Mouse (Mus musculus): Measurements from ENCODE around the gene Mpdu1. TPM values are rescaled to one million over a fixed set of nuclear protein-coding genes. Genes with fewer than 3 reads are reported as not detected.

Mpdu1 gene
- 10 to 100 TPM; 78.8 to 82.1 TPM for polyA plus RNA-seq (2017; shearing (Covaris generic))

DNA sequence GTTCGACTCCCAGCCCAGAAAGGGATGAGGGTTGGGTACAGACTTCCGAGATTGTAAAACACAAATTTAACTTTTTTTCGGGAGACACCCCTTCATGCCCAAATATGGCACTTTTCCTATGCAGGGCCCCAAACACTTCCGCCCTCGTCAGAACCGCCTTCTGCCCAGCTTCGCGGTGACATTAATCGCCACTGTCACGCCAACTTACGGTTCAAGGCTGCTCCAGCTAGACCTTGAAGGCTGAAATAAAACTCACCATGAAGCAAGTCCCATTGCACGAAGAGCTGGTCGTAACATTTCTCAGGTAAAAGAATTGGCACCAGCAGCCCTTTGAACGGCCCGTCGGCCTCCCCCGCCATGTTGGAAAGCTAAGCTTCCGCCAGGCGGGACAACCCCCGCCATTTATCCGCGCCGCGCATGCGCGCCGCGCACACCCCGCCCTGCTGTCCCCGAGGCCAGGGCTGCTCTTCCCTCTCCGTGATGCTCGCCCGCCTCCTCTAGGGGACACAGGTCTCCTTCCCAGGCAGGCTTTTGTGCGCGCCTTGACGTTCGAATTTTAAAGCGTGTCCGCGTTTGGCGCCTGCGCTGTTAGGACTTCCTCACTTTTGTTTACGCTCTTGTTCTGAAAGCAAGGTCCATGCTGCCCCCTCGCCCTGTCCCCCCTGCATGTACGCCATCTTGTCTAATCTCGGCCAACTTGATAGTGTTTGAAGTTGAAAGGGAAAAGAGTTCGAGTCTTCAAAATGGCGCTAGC, at the start of gene Mpdu1:
Gene Mpdu1 (minus strand): TSS at position 430 of the 754 bp plus-strand sequence.

DNA sequence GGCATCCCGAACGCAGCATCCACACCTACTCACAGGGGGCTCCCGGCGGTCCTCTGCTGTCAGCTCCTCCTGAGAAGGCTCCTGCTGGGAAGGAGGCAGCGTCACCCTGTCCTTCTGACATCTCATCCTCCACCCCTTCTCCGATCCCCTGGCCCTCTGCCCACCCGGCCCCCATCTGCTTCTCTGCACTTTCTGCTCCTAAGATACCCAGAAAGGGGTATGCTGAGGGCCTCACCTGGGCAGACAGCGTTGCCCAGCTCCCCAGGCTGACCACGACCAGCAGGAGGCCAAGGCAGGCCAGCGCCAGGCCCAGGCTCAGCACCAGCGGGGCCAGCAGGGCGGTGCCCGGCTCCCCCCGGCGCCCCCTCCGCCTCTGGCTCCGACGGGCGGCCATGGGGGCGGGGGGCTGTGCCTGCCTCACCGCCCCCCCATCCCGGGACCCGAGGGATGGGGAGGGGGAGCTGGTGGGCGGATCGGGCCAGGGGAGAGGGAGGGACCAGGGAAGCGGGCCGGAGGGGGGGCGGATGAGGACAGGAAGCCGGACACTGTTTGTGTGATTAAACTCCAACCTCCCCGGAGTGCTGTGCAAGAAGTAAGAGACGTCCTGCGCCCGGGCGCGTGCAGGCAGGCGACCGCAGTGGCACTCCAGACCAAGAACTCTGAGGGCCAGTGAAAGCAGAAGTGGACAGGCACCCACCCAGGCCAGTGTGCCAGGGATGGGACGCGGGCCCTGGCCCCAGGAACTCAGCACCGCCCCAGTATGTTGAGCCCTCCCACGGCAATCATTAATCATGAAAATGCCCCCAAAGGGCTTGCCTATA, 33.1 kb upstream of the Mpdu1 start, which contains the start of the genes Tnfsf12 and Tnfsfm13:
Gene Tnfsf12 (minus strand): TSS at position 489 of the 821 bp plus-strand sequence.
Gene Tnfsfm13 (minus strand): TSS at position 738 of the 821 bp plus-strand sequence.

DNA sequence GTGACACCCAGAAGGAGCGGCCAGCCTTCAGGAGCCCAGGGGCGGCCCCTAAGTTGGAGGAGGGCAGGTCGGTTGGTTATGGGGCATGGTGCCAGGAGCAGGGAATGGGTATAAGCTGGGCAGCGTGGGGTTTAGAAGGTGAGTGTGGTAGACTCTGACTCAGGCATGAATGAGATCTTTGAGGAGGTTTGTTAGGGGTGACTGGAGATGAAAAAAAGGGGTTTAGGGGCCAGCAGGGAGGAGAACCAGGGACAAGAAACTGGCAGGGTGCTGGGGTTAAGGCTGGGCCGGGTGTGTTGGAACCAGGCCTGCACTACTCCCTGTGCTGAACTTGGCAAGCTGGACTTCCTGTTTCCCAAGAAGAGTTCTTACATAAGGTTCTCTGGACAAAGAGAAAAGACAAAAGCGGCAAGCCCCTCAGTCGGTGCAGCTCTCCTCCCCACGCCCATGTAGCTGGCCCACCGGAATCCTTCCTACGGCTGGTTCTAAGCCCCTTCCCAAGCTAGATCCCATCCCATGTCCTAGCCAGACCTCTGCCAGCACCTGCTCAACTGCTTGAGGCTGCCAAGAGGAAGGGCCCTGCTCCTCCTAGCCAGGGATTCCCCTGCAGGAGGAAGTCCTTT, 23.2 kb upstream of the Mpdu1 start, which contains the start of gene Tnfsf13:
Gene Tnfsf13 (minus strand): TSS at position 259 of the 623 bp plus-strand sequence.

DNA sequence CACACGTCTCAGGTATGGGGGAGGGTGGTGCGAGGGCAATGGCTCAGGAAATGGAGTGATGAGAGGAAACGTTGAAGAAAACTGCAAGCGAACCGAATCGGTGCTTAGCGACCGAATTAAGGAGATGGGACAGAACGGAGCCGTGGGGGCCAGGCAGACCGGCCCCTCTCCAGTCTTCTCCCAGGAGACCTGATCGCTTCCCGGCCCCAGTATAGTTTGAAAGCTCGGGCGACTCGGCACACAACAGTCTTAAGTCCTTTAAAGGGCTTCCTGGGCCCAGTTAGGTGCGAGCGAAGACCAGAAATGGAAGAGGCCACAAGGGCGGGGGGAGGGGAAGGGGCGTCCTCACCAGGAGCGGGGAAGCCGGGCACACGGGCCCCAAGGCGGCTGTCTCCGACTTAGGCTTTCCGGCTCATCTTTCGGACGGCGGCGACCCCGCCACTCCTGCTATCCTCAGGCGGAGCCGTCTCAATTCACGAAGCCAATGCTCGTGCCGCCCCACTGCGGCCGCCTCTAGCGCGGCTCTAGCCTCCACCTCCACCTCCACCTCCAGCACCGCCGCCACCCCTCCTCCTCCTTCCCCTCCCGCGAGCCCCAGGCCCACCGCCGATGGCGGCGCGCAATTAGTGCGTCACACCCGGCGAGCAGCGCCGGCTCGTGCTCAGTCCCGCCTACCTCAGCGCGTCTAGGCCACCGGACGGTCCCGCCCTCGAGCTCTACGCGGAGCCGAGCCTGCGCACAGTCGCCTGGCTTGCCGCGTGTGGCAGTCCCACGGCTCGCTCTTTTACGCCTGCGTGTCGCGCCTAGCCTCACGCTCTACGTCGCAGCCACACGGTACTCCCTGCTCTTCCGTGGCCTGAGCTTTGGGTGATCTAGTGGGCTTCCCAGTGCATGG, 19.1 kb upstream of the Mpdu1 start, which contains the start of gene Senp3:
Gene Senp3 (minus strand): TSS at position 771 of the 895 bp plus-strand sequence.

DNA sequence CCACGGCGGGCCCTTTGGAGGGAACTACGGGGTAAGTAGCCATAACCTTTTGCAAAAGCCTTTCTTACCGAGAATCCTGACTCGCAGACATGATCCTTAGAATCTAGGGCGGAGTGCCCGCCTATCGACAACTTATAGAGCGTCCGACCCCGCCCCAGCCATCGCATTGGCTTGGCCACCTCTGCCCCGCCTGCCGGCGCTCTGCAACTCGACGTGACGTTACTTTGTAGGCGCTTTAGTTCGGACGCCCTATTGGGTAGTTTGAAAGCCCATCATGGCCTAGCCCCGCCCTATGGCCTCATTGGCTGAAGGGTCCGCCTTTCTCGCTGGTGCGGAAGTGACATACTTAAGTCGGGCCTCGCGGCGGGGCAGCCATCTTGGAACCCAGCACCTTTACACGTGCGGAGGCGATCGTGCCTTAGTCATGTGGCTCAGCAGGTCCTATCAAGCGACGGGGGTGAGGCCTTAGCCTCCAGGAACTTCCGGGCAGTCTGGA, 9.8 kb upstream of the Mpdu1 start, which contains the start of gene Eif4a1:
Gene Eif4a1 (minus strand): TSS at position 213 of the 496 bp plus-strand sequence.

DNA sequence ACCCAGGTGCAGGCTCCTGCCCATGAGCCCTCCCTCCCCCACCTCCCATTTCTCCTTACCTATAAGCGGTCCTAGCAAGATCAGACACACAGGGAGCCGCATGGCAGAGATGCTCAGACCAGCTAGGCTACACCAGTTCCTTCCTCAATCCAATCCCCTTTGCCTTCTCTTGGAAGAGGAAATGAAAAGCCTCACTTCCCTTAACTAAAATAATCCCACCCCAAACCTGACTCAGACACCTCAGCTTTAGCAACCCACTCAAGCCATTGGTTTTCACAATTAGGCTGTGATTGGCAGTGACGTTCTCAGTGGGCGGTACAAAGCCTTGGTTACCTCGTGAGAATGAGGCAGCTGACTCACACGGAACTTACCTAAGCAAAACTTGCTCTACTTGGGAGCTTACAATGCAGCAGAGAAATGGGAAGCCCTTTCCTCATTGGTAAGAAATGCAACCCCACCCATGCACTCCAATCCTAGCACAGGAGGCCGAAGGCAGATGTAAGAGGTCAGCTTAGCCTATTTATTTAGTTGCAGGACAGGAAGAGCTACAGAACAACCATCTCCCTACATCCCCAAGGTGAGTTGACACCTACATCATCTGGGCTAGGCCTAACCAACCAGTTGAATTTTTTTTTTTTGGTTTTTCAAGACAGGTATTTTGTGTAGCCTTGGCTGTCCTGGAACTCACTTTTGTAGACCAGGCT, 3.7 kb upstream of the Mpdu1 start, which contains the start of gene Cd68:
Gene Cd68 (minus strand): TSS at position 193 of the 704 bp plus-strand sequence.

DNA sequence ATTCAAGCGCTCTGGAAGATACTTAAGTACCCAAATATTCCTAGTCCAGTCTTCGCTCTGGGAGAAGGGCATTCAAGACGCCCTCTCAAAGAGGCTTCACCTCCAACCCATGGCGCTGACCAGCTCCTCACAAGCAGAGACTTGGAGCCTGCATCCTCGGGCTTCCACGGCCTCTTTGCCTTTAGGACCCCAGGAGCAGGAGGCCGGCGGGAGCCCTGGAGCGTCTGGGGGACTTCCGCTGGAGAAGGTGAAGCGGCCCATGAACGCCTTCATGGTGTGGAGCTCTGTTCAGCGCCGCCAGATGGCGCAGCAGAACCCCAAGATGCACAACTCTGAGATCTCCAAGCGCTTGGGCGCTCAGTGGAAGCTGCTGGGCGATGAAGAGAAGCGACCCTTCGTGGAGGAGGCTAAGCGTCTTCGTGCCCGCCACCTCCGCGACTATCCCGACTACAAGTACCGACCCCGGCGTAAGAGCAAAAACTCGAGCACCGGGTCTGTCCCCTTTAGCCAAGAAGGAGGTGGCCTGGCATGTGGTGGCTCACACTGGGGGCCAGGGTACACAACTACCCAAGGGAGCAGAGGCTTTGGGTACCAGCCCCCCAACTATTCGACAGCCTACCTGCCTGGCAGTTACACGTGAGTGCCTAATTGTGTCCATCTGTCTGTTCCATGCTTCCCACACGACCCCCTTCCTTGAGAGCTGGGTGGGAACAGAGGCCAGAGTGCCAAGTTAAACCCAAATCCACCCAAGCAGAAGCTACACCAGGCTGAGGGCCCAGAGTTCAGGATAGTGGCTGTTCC, 7.0 kb downstream of the Mpdu1 start, which contains the start of gene Sox15:
Gene Sox15 (plus strand): TSS at position 51 of the 801 bp plus-strand sequence.

DNA sequence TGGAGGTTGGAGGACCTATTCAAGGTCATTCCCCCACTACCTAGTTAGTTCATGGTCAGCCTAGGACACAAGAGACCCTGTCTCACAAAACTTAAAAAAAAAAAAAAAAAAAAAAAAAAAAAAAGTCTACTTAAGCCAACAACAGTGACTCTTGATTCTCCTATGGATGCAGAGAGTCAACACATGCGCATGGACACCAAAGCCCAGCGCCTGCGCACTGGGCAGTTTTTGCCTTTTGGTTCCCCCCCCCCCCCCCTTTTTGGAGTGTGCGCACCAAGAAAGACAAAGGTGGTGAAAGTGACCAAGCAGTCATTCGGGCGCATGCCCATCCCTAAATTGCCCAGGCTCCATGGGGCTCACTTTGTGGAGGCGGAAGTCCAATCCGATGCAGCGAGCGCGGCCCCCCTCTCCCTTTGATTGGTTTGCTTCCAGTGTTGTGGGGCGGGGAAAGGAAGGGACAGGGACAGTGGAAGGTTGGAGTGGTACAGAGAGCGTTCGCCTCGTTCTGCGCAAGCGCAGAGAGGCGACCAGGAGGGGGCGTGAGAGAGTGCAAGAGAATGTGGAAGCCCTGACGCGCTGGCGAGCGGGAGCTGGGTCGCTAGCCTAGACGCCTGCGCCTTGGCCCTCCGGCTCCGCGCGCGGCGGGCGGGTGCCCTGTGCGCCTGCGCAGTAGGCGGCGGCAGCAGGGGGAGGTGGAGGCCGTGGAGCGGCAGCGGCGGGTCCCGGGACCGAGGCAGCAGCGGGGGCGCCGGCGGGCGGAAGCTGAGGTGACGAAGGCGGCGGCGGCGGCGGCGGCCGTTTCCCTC, 30.0 kb downstream of the Mpdu1 start, which contains the start of gene Fxr2:
Gene Fxr2 (plus strand): TSS at position 707 of the 806 bp plus-strand sequence.

DNA sequence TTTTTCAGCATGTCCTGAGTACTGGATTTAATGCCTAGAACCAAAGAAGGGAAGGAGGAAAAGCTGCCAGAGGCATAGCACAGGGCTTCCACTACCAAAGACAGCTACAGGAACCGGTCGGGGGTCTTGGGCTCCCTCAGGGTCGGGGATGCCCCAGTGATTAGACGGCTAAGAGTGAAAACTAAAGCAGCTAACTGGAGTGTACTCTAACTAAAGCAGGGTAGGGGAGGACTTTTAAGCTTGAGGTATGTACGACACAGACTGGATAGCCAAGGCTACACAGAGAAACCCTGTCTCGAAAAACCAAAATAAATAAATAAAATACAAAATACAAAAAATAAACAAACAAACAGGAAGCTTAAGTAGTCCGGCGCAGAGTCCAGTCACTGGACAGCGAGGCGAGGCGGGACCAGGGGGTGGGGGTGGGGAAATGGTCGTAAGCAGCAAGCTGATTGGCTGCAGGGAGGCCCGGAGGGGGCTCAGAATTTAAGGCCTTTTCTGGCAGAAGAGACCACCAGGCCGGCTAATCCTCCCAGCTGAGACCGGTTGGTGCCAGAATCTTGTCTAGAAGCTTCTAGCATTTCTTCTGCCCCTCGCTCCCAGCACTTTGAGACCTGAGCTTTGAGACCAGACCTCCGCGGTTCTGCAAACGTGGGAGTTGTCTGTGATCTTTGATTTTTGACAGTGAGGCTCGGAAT, 40.7 kb downstream of the Mpdu1 start, which contains the start of gene Sat2:
Gene Sat2 (plus strand): TSS at position 454 of the 698 bp plus-strand sequence.

DNA sequence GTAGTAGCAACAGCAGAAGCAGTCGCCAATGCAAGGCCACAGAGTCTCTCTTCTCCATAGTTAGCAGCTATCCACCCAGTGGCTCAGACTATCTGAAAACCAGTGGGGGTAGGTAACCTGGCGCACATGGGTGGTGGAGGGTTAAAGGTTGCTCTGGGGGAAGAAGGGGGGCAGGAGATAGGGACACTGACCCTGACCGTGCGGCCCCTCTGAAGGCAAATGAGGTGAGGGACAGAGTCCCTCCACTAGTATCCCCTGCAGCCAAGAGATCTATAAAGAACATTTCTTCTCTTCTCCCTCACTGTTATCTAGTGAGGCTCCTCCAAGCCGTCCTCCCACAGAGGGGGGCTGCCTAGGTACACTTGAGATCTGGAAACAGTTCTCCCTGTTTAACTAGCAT, 44.6 kb downstream of the Mpdu1 start, which contains the start of gene Shbg:
Gene Shbg (minus strand): TSS at position 101 of the 400 bp plus-strand sequence.

Other genes starting within 250 kb of the Mpdu1 start
- 1 to 10 TPM; 4.8 to 6.3 TPM for gene Kdm6b, start 249.0 kb downstream of the Mpdu1 start, polyA plus RNA-seq (2017; shearing (Covaris generic))
- gene Dnah2, start 113.5 kb downstream of the Mpdu1 start, polyA plus RNA-seq (2017; shearing (Covaris generic)): under 1 TPM; 0.02 to 0.48 TPM
- under 1 TPM; 0.23 to 0.32 TPM for gene Efnb3, start 102.4 kb downstream of the Mpdu1 start, polyA plus RNA-seq (2017; shearing (Covaris generic))
- 10 to 100 TPM; 19.2 to 31.5 TPM for gene Wrap53, start 82.4 kb downstream of the Mpdu1 start, polyA plus RNA-seq (2017; shearing (Covaris generic))
- 100 to 1,000 TPM; 162 to 242 TPM for gene Trp53, start 82.3 kb downstream of the Mpdu1 start, polyA plus RNA-seq (2017; shearing (Covaris generic))
- under 1 TPM in 1 of 2 experiments, not detected in 1; 0.14 TPM for gene Atp1b2, start 56.7 kb downstream of the Mpdu1 start, polyA plus RNA-seq (2017; shearing (Covaris generic))
- gene Shbg, start 44.7 kb downstream of the Mpdu1 start, polyA plus RNA-seq (2017; shearing (Covaris generic)): under 1 TPM in 1 of 2 experiments, not detected in 1; 0.32 TPM
- not detected for gene Sat2, start 40.6 kb downstream of the Mpdu1 start, polyA plus RNA-seq (2017; shearing (Covaris generic))
- 10 to 100 TPM; 49.1 to 52.6 TPM for gene Fxr2, start 29.7 kb downstream of the Mpdu1 start, polyA plus RNA-seq (2017; shearing (Covaris generic))
- not detected for gene Sox15, start 7.3 kb downstream of the Mpdu1 start, polyA plus RNA-seq (2017; shearing (Covaris generic))
- gene Cd68, start 3.5 kb upstream of the Mpdu1 start, polyA plus RNA-seq (2017; shearing (Covaris generic)): 10 to 100 TPM in 1 of 2 experiments, 1 to 10 TPM in 1; 5.9 to 15.7 TPM
- 100 to 1,000 TPM; 550 to 657 TPM for gene Eif4a1, start 9.8 kb upstream of the Mpdu1 start, polyA plus RNA-seq (2017; shearing (Covaris generic))
- gene Senp3, start 19.4 kb upstream of the Mpdu1 start, polyA plus RNA-seq (2017; shearing (Covaris generic)): 10 to 100 TPM; 47.4 to 49.1 TPM
- gene Tnfsf13, start 23.1 kb upstream of the Mpdu1 start, polyA plus RNA-seq (2017; shearing (Covaris generic)): under 1 TPM; 0.13 to 0.34 TPM
- under 1 TPM; 0.31 to 0.42 TPM for gene Tnfsf12, start 33.2 kb upstream of the Mpdu1 start, polyA plus RNA-seq (2017; shearing (Covaris generic))
- under 1 TPM; 0.08 to 0.44 TPM for gene Tnfsfm13, start 33.5 kb upstream of the Mpdu1 start, polyA plus RNA-seq (2017; shearing (Covaris generic))
- 10 to 100 TPM; 30.9 to 45.6 TPM for gene Polr2a, start 96.0 kb upstream of the Mpdu1 start, polyA plus RNA-seq (2017; shearing (Covaris generic))
- gene Slc35g3, start 99.3 kb upstream of the Mpdu1 start, polyA plus RNA-seq (2017; shearing (Covaris generic)): not detected
- gene Zbtb4, start 103.3 kb upstream of the Mpdu1 start, polyA plus RNA-seq (2017; shearing (Covaris generic)): 1 to 10 TPM; 4.9 to 5.8 TPM
- 1 to 10 TPM; 1.6 to 3.6 TPM for gene Chrnb1, start 133.3 kb upstream of the Mpdu1 start, polyA plus RNA-seq (2017; shearing (Covaris generic))
- gene Fgf11, start 139.2 kb upstream of the Mpdu1 start, polyA plus RNA-seq (2017; shearing (Covaris generic)): not detected
- gene Tmem102, start 143.0 kb upstream of the Mpdu1 start, polyA plus RNA-seq (2017; shearing (Covaris generic)): under 1 TPM in 1 of 2 experiments, not detected in 1; 0.38 TPM
- gene Gm39566, start 152.7 kb upstream of the Mpdu1 start, polyA plus RNA-seq (2017; shearing (Covaris generic)): not detected
- not detected for gene Spem2, start 155.8 kb upstream of the Mpdu1 start, polyA plus RNA-seq (2017; shearing (Covaris generic))
- not detected for gene Spem1, start 159.5 kb upstream of the Mpdu1 start, polyA plus RNA-seq (2017; shearing (Covaris generic))
- gene Nlgn2, start 175.1 kb upstream of the Mpdu1 start, polyA plus RNA-seq (2017; shearing (Covaris generic)): under 1 TPM; 0.24 to 0.34 TPM
- 100 to 1,000 TPM; 109 to 131 TPM for gene Tmem256, start 175.9 kb upstream of the Mpdu1 start, polyA plus RNA-seq (2017; shearing (Covaris generic))
- 10 to 100 TPM; 19.0 to 36.8 TPM for gene Plscr3, start 183.7 kb upstream of the Mpdu1 start, polyA plus RNA-seq (2017; shearing (Covaris generic))
- not detected for gene Tnk1, start 196.1 kb upstream of the Mpdu1 start, polyA plus RNA-seq (2017; shearing (Covaris generic))
- not detected for gene Tmem95, start 215.4 kb upstream of the Mpdu1 start, polyA plus RNA-seq (2017; shearing (Covaris generic))
- 1 to 10 TPM in 1 of 2 experiments, under 1 TPM in 1; 0.39 to 3.3 TPM for gene Kctd11, start 218.8 kb upstream of the Mpdu1 start, polyA plus RNA-seq (2017; shearing (Covaris generic))
- 100 to 1,000 TPM; 299 to 487 TPM for gene Acap1, start 232.9 kb upstream of the Mpdu1 start, polyA plus RNA-seq (2017; shearing (Covaris generic))
- 1 to 10 TPM; 1.5 to 4.2 TPM for gene 2810408A11Rik, start 238.3 kb upstream of the Mpdu1 start, polyA plus RNA-seq (2017; shearing (Covaris generic))
- 1 to 10 TPM; 5.2 to 6.2 TPM for gene Neurl4, start 238.4 kb upstream of the Mpdu1 start, polyA plus RNA-seq (2017; shearing (Covaris generic))